ENCODE assay signal across 7 mouse cellular contexts in genomic region chr7:27489270-27489869, GRCm38 (mm10). TPM values are rescaled to one million over a fixed set of nuclear protein-coding genes. Genes with fewer than 3 reads are reported as not detected.
DNase-seq lines count a peak whose midpoint lies in the region; ATAC-seq and TF ChIP-seq lines count a peak whose summit lies in the region.

No protein-coding gene starts in this region.

- peak overlapping the region; percentile 71; the same call in 1 of the 2 replicates for H3K9ac ChIP-seq in heart, embryonic 14.5 days (ENCODE audit: low read length)
- no peak overlapping the region for H3K9ac ChIP-seq in intestine, embryonic 15.5 days
- H3K9ac ChIP-seq in stomach, embryonic 16.5 days (ENCODE audit: low read length) = peak overlapping the region; percentile 69; the same call in 1 of the 2 replicates

- peak overlapping the region; percentile 62; the same call in 1 of the 2 replicates for H3K4me2 ChIP-seq in heart, embryonic 14.5 days (ENCODE audit: low read length)
- no peak overlapping the region for H3K4me2 ChIP-seq in intestine, embryonic 15.5 days (replicated peaks)
- no peak overlapping the region for H3K4me2 ChIP-seq in stomach, embryonic 16.5 days (ENCODE audit: low read depth, low read length)

- no peak for TF ChIP-seq POLR2A in spleen, adult 2 months (IDR thresholded peaks at IDR 0.05; ENCODE audit: low read depth, low read length)

- H3K27ac ChIP-seq in heart, embryonic 14.5 days (replicated peaks in 1 of 2; ENCODE audit: control insufficient read depth in 1 of 2, insufficient read depth in 1 of 2, low read depth in 2 of 2, low read length in 2 of 2) = peak overlapping the region in 1 of 2 experiments; percentile 93; a peak in 3 of 4 replicates
- 0 out of 2 replicates have a peak overlapping the region, but pooled peaks have one; percentile 24 for H3K27ac ChIP-seq in spleen, adult 2 months (ENCODE audit: insufficient read depth, low read length)
- H3K27ac ChIP-seq in intestine, embryonic 15.5 days = peak overlapping the region; percentile 90
- peak overlapping the region; percentile 97; the same call in 1 of the 2 replicates for H3K27ac ChIP-seq in stomach, embryonic 16.5 days (ENCODE audit: low read length)

- peaks cover 16% of the 10 kb centered on the region for H3K36me3 ChIP-seq in heart, embryonic 14.5 days (ENCODE audit: control insufficient read depth, insufficient read depth, low read length)
- H3K36me3 ChIP-seq in spleen, adult 2 months (ENCODE audit: control insufficient read depth, insufficient read depth, low read length) = peaks cover 7% of the 10 kb centered on the region
- H3K36me3 ChIP-seq in intestine, embryonic 15.5 days = peaks cover 6% of the 10 kb centered on the region; the same call in 1 of the 2 replicates
- no peaks in the 10 kb centered on the region; the same call in 1 of the 2 replicates for H3K36me3 ChIP-seq in stomach, embryonic 16.5 days (ENCODE audit: control insufficient read depth, insufficient read depth, low read length)

- no peak for TF ChIP-seq CTCF in spleen, adult 2 months (IDR thresholded peaks at IDR 0.05; ENCODE audit: extremely low read depth, insufficient read depth, insufficient read length, insufficient replicate concordance)

- H3K4me3 ChIP-seq in heart, embryonic 14.5 days (ENCODE audit: control insufficient read depth in 1 of 2, insufficient read depth in 1 of 2, low read depth in 1 of 2, low read length in 2 of 2) = no peak overlapping the region
- no peak overlapping the region for H3K4me3 ChIP-seq in spleen, adult 2 months (ENCODE audit: extremely low read depth, insufficient read depth, insufficient read length)
- H3K4me3 ChIP-seq in intestine, embryonic 15.5 days (replicated peaks) = no peak overlapping the region
- H3K4me3 ChIP-seq in stomach, embryonic 16.5 days (replicated peaks; ENCODE audit: low read length) = no peak overlapping the region

- H3K27me3 ChIP-seq in heart, embryonic 14.5 days (ENCODE audit: control insufficient read depth, insufficient read depth, low read length) = no peaks in the 10 kb centered on the region
- H3K27me3 ChIP-seq in spleen, adult 2 months (ENCODE audit: control insufficient read depth, insufficient read depth, low read length) = no peaks in the 10 kb centered on the region
- H3K27me3 ChIP-seq in intestine, embryonic 15.5 days (replicated peaks) = no peaks in the 10 kb centered on the region
- H3K27me3 ChIP-seq in stomach, embryonic 16.5 days (ENCODE audit: control insufficient read depth, insufficient read depth, low read length) = no peaks in the 10 kb centered on the region

- WGBS in heart, embryonic 14.5 days = 91% methylated on average over 25 of the region's 25 CpGs
- WGBS in spleen, adult 2 months = 95% methylated on average over 25 of the region's 25 CpGs
- WGBS in intestine, embryonic 15.5 days = 91% methylated on average over 25 of the region's 25 CpGs
- 91% methylated on average over 25 of the region's 25 CpGs for WGBS in stomach, embryonic 16.5 days

- H3K4me1 ChIP-seq in heart, embryonic 14.5 days (ENCODE audit: control insufficient read depth in 2 of 2, insufficient read depth in 2 of 2, low read length in 2 of 2) = peaks cover 29 to 41% of the 10 kb centered on the region in 2 experiments
- peaks cover 9% of the 10 kb centered on the region for H3K4me1 ChIP-seq in spleen, adult 2 months (ENCODE audit: control insufficient read depth, insufficient read depth, insufficient read length)
- H3K4me1 ChIP-seq in intestine, embryonic 15.5 days (replicated peaks) = peaks cover 40% of the 10 kb centered on the region
- peaks cover 30% of the 10 kb centered on the region for H3K4me1 ChIP-seq in stomach, embryonic 16.5 days (ENCODE audit: control insufficient read depth, insufficient read depth, low read length)

- H3K9me3 ChIP-seq in heart, embryonic 14.5 days (ENCODE audit: control insufficient read depth, low read length) = no peaks in the 10 kb centered on the region
- H3K9me3 ChIP-seq in intestine, embryonic 15.5 days = no peaks in the 10 kb centered on the region
- no peaks in the 10 kb centered on the region for H3K9me3 ChIP-seq in stomach, embryonic 16.5 days (replicated peaks; ENCODE audit: control insufficient read depth, low read length)

- ATAC-seq in heart, embryonic 14.5 days (ENCODE audit: insufficient number of reproducible peaks, insufficient read depth, low FRiP score, low read depth) = no peak
- ATAC-seq in intestine, embryonic 15.5 days = no peak
- ATAC-seq in stomach, embryonic 16.5 days (ENCODE audit: insufficient read depth, low FRiP score) = no peak

- DNase-seq in heart, adult 18-20 months = no peak
- peak in 1 of 2 experiments; percentile 19 for DNase-seq in spleen, adult 2 months (ENCODE audit: low read depth in 1 of 2, low spot score in 2 of 2)
- DNase-seq in spleen, adult 12 weeks (ENCODE audit: low spot score) = no peak
- DNase-seq in urinary bladder, postnatal 36 days (ENCODE audit: low spot score in 2 of 2) = no peak

RNA-seq across cellular contexts. Expression of gene Sertad1, which starts 2.7 kb away (rescaled TPM):
- polyA plus RNA-seq in heart, embryonic 14.5 days (2014; fragmentation: Nextera tagmentation; extraction: Ambion mirVana) = 34.5 and 34.8 TPM in 2 replicates
- 1 to 10 TPM; 8.0 to 9.3 TPM for total RNA-seq in heart, adult 18-20 months (2021)
- polyA plus RNA-seq in spleen, adult 2 months (2012; rRNA removed) = 21.9 and 33.0 TPM in 2 replicates
- 36.0 and 39.0 TPM in 2 replicates for polyA plus RNA-seq in intestine, embryonic 15.5 days (2015; fragmentation: Nextera tagmentation; extraction: Ambion mirVana)
- polyA plus RNA-seq in stomach, embryonic 16.5 days (2015; fragmentation: Nextera tagmentation; extraction: Ambion mirVana) = 42.0 and 45.9 TPM in 2 replicates

RNA-seq across cellular contexts. Expression of gene Prx, which starts 9.8 kb away (rescaled TPM):
- 0.58 and 0.59 TPM in 2 replicates for polyA plus RNA-seq in heart, embryonic 14.5 days (2014; fragmentation: Nextera tagmentation; extraction: Ambion mirVana)
- under 1 TPM; 0.57 to 0.62 TPM for total RNA-seq in heart, adult 18-20 months (2021)
- polyA plus RNA-seq in spleen, adult 2 months (2012; rRNA removed) = 0.68 and 0.72 TPM in 2 replicates
- polyA plus RNA-seq in intestine, embryonic 15.5 days (2015; fragmentation: Nextera tagmentation; extraction: Ambion mirVana) = 2.7 and 3.2 TPM in 2 replicates
- 3.7 and 4.0 TPM in 2 replicates for polyA plus RNA-seq in stomach, embryonic 16.5 days (2015; fragmentation: Nextera tagmentation; extraction: Ambion mirVana)

RNA-seq across cellular contexts. Expression of gene Sertad3, which starts 15.8 kb away (rescaled TPM):
- polyA plus RNA-seq in heart, embryonic 14.5 days (2014; fragmentation: Nextera tagmentation; extraction: Ambion mirVana) = 15.7 and 19.4 TPM in 2 replicates
- total RNA-seq in heart, adult 18-20 months (2021) = 1 to 10 TPM; 3.3 to 4.3 TPM
- 13.9 and 16.0 TPM in 2 replicates for polyA plus RNA-seq in spleen, adult 2 months (2012; rRNA removed)
- polyA plus RNA-seq in intestine, embryonic 15.5 days (2015; fragmentation: Nextera tagmentation; extraction: Ambion mirVana) = 25.7 and 27.0 TPM in 2 replicates
- 38.1 and 39.4 TPM in 2 replicates for polyA plus RNA-seq in stomach, embryonic 16.5 days (2015; fragmentation: Nextera tagmentation; extraction: Ambion mirVana)

RNA-seq across cellular contexts. Expression of gene Hipk4, which starts 33.7 kb away (rescaled TPM):
- polyA plus RNA-seq in heart, embryonic 14.5 days (2014; fragmentation: Nextera tagmentation; extraction: Ambion mirVana) = 0.24 and 0.26 TPM in 2 replicates
- total RNA-seq in heart, adult 18-20 months (2021) = under 1 TPM in 1 of 2 experiments, not detected in 1; 0.10 TPM
- polyA plus RNA-seq in spleen, adult 2 months (2012; rRNA removed) = 0.28 and 0.47 TPM in 2 replicates
- 0.35 and 0.54 TPM in 2 replicates for polyA plus RNA-seq in intestine, embryonic 15.5 days (2015; fragmentation: Nextera tagmentation; extraction: Ambion mirVana)
- polyA plus RNA-seq in stomach, embryonic 16.5 days (2015; fragmentation: Nextera tagmentation; extraction: Ambion mirVana) = 0.35 and 0.79 TPM in 2 replicates

RNA-seq across cellular contexts. Expression of gene Blvrb, which starts 41.6 kb away (rescaled TPM):
- 49.7 and 57.9 TPM in 2 replicates for polyA plus RNA-seq in heart, embryonic 14.5 days (2014; fragmentation: Nextera tagmentation; extraction: Ambion mirVana)
- total RNA-seq in heart, adult 18-20 months (2021) = 10 to 100 TPM; 32.4 to 34.3 TPM
- 280 and 330 TPM in 2 replicates for polyA plus RNA-seq in spleen, adult 2 months (2012; rRNA removed)
- polyA plus RNA-seq in intestine, embryonic 15.5 days (2015; fragmentation: Nextera tagmentation; extraction: Ambion mirVana) = 60.4 and 77.5 TPM in 2 replicates
- polyA plus RNA-seq in stomach, embryonic 16.5 days (2015; fragmentation: Nextera tagmentation; extraction: Ambion mirVana) = 112 and 113 TPM in 2 replicates
